Mouse (Mus musculus) regulatory T cell (primary cell): ENCODE results near the gene Dis3l2.

Source experiments
- in situ Hi-C: fragments of 300-600 bp; cut with MboI, MseI; formaldehyde crosslinking; loops from one replicate; pipeline ENCODE4 v1.15.1; 2025; ENCODE audit warnings: high pct_unique_total_duplicates

Dis3l2 gene

GRCm38 (mm10) chr1:87060913-87061312 is 357.3 kb downstream of the Dis3l2 start:
- in situ Hi-C loops, result no loop called here

GRCm38 (mm10) chr1:87070720-87071119 is 367.1 kb downstream of the Dis3l2 start:
- in situ Hi-C loops, result no loop called here

GRCm38 (mm10) chr1:87073776-87074175 is 370.2 kb downstream of the Dis3l2 start:
- in situ Hi-C loops, result no loop called here

- in situ Hi-C loops, result no loop called here
Measured at GRCm38 (mm10) chr1:87086196-87086595, 382.6 kb downstream of the Dis3l2 start.

GRCm38 (mm10) chr1:87086964-87087363 is 383.4 kb downstream of the Dis3l2 start:
- in situ Hi-C loops, result no loop called here

GRCm38 (mm10) chr1:87089251-87089650 is 385.6 kb downstream of the Dis3l2 start:
- in situ Hi-C loops, result no loop called here

GRCm38 (mm10) chr1:87089828-87090227 is 386.2 kb downstream of the Dis3l2 start, which contains the start of gene Alppl2:
TSS of gene Alppl2 (minus strand) at chr1:87089928.
- in situ Hi-C loops, result no loop called here

- in situ Hi-C loops, result no loop called here
Measured at GRCm38 (mm10) chr1:87095642-87096041, 392.0 kb downstream of the Dis3l2 start.

GRCm38 (mm10) chr1:87098358-87098975 is 394.9 kb downstream of the Dis3l2 start:
- in situ Hi-C loops, result no loop called here
